Mouse (Mus musculus) v-Abl transformed pro-B cells (cell line): Measurements from ENCODE around the gene Stra6.

ENCODE experiments used
- in situ Hi-C, 2 experiments: fragments of 400-800 bp; cut with MboI; formaldehyde crosslinking; loops; one replicate each; pipeline ENCODE4 v1.15.1; 2025; ENCODE audit not compliant: unreplicated experiment in 2 of 2

Stra6 gene

DNA sequence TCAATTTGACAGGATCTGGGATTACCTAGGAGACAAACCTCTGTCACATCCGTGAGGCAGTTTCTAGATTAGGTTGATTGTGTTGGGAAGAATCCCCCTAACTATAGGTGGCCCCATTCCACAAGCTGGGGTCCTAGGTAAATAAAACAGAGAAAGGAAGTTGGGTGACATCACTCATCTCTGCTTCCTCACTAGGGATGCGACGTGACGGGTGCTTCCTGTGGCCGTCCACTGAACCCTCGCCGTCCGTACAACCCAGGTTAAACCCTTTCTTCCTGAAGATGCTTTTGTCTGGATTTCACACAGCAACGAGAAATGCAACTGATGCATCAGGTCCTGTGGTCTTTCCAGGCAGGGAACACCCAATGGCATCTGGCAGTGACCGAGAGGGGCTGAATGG is 16.5 kb upstream of the Stra6 start:
- in situ Hi-C loops, result no loop called here

GRCm38 (mm10) chr9:58048621-58049020 is 15.0 kb upstream of the Stra6 start:
- in situ Hi-C loops, result no loop called here

DNA sequence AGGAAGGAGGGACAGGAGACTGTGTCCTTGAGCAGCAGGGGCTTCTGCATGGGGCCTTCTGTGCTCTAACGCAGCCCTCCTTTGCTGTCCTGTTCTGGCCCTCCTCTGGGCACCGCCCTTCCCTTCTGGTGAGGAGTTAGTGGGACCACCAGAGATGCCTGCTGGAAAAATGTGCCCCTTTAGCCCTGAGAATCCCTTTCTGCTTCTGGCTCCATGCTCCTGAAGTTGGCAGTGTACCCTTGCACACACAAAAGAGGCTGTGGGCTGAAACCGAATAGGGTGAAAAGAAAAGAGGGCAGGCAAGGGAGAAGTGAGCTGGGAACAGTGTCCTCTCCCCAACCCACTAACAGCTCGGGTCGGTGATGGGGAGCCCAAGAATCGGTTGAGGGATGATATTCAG is 14.4 kb upstream of the Stra6 start:
- in situ Hi-C loops, result no loop called here

DNA sequence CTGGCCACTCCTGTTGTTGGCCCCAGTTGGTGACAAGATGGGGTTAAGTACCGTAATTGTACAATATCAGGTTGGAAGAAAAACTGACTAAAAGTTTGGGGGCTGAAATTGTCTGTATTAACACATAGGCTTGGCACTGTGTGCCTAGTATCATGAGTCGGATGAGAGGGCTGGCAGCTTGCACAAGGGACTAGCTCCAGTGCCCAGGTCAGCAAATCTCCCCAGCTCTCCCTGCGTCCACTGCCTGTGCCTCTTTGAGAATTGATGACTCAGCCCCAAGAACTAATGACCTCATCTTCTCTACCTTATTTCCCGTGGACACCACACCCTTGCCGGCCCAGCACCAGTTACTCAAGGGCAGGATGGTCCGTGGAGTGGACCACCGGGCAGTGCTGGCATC is 13.7 kb upstream of the Stra6 start:
- in situ Hi-C loops, result loop anchor here in 1 of 2 experiments (5.0 kb wide), 1 partner anchor 232 kb away; no protein-coding TSS in a partner anchor

GRCm38 (mm10) chr9:58051937-58052336 is 11.7 kb upstream of the Stra6 start:
- in situ Hi-C loops, result loop anchor here in 1 of 2 experiments (5.0 kb wide), 1 partner anchor 230 kb away; no protein-coding TSS in a partner anchor

DNA sequence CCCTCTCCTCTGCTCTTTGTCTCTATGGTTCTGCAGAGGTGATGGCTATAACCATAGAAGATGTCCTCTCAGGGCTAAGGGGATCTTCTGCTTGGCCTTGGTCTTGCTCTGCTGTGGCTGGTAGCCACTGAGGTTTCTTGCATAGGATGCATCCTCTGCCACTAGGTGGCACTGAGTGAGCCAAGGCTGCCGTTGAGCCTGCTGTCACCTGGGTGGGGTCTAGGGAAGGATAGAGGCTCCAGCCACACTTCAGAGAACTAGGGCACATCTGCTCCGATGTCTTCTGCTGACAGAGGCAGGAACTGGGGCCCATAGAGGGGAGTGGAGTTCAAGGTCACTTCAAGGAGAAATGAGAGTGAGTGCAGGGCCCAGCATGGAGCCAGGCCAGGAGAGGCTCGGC is 10.5 kb upstream of the Stra6 start:
- in situ Hi-C loops, result loop anchor here in 1 of 2 experiments (5.0 kb wide), 1 partner anchor 229 kb away; no protein-coding TSS in a partner anchor

DNA sequence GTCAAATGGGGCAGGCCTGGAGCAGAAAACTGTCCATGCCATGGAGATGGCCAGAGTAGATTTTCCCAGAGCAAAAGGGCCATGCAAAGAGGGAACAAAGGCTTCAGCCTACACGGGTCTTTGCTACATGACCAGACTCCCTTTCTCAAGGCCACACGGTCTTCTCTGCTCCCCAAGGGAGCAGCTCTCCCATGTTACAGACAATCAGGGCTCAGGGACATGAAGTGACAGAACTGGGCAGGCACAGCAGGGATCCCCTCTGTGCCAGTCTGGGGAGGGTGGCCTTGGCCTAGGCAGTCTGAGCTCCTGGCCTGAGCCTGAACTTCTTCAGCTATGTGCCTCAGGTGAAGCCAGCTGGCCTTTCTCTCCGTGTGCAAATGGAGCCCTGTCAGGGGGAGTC is 10.0 kb upstream of the Stra6 start:
- in situ Hi-C loops, result loop anchor here in 1 of 2 experiments (5.0 kb wide), 1 partner anchor 229 kb away; no protein-coding TSS in a partner anchor

DNA sequence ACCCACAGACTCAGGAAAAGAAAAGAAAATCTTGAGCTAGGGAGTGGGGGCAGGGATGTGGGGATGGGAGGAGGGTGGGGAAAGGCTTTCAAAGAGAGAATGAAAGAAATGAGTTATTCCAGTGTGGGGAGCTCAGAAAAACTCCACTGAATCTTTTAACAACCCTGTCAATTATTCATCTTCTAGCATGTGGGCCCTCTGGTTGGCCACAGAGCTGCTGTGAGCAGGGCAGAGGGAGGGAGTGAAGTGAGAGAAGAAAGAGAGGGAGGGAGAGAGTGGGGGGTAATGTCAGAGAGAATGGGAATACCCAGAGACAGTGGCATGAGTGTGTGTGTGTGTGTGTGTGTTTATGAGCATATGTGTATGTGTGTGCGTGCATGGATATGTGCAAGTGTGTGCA is 9.6 kb upstream of the Stra6 start:
- in situ Hi-C loops, result loop anchor here in 1 of 2 experiments (5.0 kb wide), 1 partner anchor 228 kb away; no protein-coding TSS in a partner anchor

DNA sequence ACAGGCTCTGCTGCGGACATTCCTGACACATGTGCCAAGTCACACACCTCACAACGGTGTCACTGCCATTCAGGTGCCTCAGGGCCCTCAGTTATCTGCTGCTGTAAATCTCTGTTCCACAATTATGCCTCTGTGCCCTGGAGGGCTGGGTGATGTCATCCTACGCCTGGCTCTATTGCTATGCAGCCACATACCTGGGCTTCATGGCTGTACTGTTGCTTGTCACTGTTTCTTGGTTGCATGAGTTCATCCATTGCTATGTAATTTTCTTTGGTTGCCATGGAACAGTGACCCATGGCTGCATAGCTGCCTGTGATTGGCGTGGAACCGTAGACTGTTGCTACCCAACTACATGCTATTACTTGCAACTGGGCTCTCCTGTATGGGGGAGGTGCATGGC is 7.9 kb upstream of the Stra6 start:
- in situ Hi-C loops, result no loop called here

GRCm38 (mm10) chr9:58059920-58060319 is 3.7 kb upstream of the Stra6 start:
- in situ Hi-C loops, result no loop called here

GRCm38 (mm10) chr9:58060677-58061667 is 2.6 kb upstream of the Stra6 start:
- in situ Hi-C loops, result no loop called here

GRCm38 (mm10) chr9:58065532-58065931 is 1.9 kb downstream of the Stra6 start:
- in situ Hi-C loops, result no loop called here

- in situ Hi-C loops, result no loop called here
Observed at GRCm38 (mm10) chr9:58065977-58066730, 2.6 kb downstream of the Stra6 start.

DNA sequence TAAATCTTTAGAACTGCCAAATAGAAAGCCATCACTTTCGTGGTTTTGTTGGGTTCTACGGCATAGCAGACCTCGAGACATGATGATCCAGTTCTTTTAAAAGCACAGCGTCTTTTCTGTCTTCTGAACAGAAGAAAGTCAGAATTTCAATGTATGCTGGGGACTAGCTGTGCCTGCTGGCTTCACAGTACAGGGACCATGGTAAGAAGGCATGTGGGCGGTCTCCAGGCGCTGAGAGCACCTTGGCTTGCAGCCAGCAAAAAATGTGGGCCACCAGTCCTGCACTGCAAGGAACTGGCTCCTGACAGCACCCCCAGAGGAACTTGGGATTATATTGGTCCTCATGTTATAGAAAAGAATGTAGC is 3.1 kb downstream of the Stra6 start:
- in situ Hi-C loops, result no loop called here

GRCm38 (mm10) chr9:58067546-58067945 is 4.0 kb downstream of the Stra6 start:
- in situ Hi-C loops, result no loop called here

GRCm38 (mm10) chr9:58074561-58074960 is 11.0 kb downstream of the Stra6 start:
- in situ Hi-C loops, result loop anchor here in 1 of 2 experiments (10.0 kb wide), 1 partner anchor 60 kb away; no protein-coding TSS in a partner anchor

- in situ Hi-C loops, result no loop called here
Observed at GRCm38 (mm10) chr9:58084586-58084985, 21.0 kb downstream of the Stra6 start.

DNA sequence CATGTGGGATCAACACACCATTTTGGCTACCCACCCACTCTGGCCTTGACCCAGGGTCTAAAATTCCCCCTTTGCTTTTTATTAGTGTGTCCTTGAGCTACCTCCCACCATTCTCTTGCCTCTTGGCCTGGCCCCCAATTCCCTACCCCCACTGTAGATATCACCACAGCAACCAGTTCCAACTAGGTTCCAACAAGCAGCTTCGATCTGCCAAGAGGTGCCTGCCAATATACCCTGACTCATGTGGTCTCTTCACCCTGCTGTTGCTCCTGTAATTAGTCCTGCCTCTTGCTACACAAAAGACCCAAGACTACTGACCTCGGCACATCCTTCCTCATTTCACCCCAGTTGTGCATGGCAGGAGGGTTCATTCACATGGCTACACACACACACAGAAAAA is 21.5 kb downstream of the Stra6 start:
- in situ Hi-C loops, result no loop called here

DNA sequence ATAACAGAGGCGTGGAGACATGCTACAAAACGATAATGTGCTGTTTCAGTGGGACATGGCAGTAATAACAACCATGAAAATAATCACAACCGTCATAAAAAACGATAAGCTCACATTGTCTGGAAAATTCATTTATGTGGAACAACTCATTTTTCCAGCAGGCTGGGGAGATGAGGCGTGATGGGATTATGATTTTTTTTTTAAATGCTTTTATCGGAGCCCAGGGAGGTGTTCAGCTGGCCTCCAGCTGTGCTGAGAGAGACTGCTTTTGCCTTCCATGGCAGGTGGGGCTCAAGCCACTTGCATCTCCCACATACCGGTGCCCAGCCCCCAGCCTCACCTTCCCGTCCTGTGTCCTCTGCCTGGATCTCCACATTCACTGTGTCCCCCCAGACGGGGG is 22.6 kb downstream of the Stra6 start:
- in situ Hi-C loops, result no loop called here

DNA sequence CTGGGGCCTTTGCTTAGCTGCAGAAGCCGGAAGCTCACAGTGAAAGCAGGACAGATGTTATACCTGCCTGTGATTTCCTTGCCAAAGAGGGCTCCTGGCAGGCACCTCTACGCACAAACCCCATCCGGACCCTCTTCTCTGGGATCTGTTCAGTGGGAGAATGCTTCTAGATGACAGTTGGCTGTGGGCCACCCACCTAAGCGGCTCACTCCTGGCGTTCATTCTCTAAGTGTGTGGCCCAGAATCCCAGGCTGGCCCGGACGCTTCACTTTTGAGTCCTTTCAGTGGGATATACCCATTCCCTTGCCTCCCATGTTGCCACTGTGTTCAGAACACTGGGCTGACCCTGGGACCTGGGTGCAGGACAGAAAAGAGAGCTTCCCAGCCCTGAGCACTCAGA is 23.3 kb downstream of the Stra6 start:
- in situ Hi-C loops, result no loop called here
